Mouse (Mus musculus) E14TG2a.4 (cell line): Measurements from ENCODE around the gene Trpm2.

Source experiments
- H3K27me3 ChIP-seq: 2 replicates; pipeline ENCODE4 v1.6.1; 2014; ENCODE audit warnings: low read length, control low read depth; ENCODE audit not compliant: insufficient read depth
- H3K36me3 ChIP-seq: 2 replicates; pipeline ENCODE4 v1.6.1; 2014; ENCODE audit warnings: low read length, control low read depth; ENCODE audit not compliant: insufficient read depth
- H3K4me1 ChIP-seq: replicated peaks from 2 replicates; pipeline ENCODE4 v1.6.1; 2014; ENCODE audit warnings: low read depth, low read length, control low read depth
- H3K4me3 ChIP-seq: replicated peaks from 2 replicates; pipeline ENCODE4 v1.5.1; 2014; ENCODE audit warnings: mild to moderate bottlenecking, low read length
- H3K9me3 ChIP-seq: 2 replicates; pipeline ENCODE4 v1.6.1; 2014; ENCODE audit warnings: low read length, control low read depth
- CTCF ChIP-seq: conservative IDR thresholded peaks from 2 replicates; pipeline ENCODE4 v1.5.1; 2014; ENCODE audit warnings: low read length
- NANOG ChIP-seq: IDR thresholded peaks from 2 replicates; pipeline ENCODE4 v1.6.1; 2014; ENCODE audit warnings: borderline replicate concordance, low read length, mixed read lengths
- POU5F1 ChIP-seq: IDR thresholded peaks from 2 replicates; pipeline ENCODE4 v1.6.1; 2014; ENCODE audit warnings: low read length, borderline replicate concordance

Trpm2 gene

GRCm38 (mm10) chr10:77902211-77902893 lies 68.0 kb downstream of the Trpm2 start, which contains the start of gene Lrrc3:
TSS of gene Lrrc3 (minus strand) at chr10:77902536.
- Histone ChIP-seq H3K36me3 (peaks cover 18% of the 10 kb centered on the region), H3K9me3 (no peaks in the 10 kb centered on the region), H3K4me1 (peaks cover 21% of the 10 kb centered on the region), H3K4me3 (peak within 1 kb of the TSS; percentile 91), H3K27me3 (peaks cover 26% of the 10 kb centered on the region)
- TF ChIP-seq NANOG (no peak), CTCF (no peak), POU5F1 (no peak)

DNA sequence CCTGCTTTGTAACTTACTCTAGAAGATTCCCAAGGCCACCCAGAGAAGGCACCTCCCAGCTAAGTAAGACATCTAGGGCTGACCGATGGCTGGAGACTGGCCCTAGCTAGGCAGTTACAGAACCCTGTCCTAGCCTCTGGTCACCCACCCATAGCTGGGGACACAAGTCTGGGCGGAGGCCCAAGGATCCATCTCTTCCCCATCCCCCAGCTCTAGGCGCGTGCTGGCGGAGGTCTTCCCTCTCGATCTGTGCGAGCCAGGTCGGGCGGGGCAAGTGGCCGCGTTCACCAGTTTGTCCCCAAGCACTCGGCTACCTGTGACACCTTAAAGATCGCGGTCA lies 68.5 kb downstream of the Trpm2 start:
- Histone ChIP-seq H3K9me3 (no peaks in the 10 kb centered on the region), H3K36me3 (peaks cover 18% of the 10 kb centered on the region), H3K4me3 (peak overlapping the region; percentile 91), H3K27me3 (peaks cover 26% of the 10 kb centered on the region), H3K4me1 (peaks cover 21% of the 10 kb centered on the region)
- TF ChIP-seq CTCF, result no peak
- TF ChIP-seq POU5F1, result no peak
- TF ChIP-seq NANOG, result no peak

- no peaks in the 10 kb centered on the region for H3K9me3 ChIP-seq
- peak overlapping the region; percentile 91 for H3K4me3 ChIP-seq
- peaks cover 18% of the 10 kb centered on the region for H3K36me3 ChIP-seq
- no peak for TF ChIP-seq CTCF
- no peak for TF ChIP-seq POU5F1
- no peak for TF ChIP-seq NANOG
- peaks cover 26% of the 10 kb centered on the region for H3K27me3 ChIP-seq
- peaks cover 21% of the 10 kb centered on the region for H3K4me1 ChIP-seq
These were observed 69.2 kb downstream of the Trpm2 start for GRCm38 (mm10) chr10:77900903-77901818.

DNA sequence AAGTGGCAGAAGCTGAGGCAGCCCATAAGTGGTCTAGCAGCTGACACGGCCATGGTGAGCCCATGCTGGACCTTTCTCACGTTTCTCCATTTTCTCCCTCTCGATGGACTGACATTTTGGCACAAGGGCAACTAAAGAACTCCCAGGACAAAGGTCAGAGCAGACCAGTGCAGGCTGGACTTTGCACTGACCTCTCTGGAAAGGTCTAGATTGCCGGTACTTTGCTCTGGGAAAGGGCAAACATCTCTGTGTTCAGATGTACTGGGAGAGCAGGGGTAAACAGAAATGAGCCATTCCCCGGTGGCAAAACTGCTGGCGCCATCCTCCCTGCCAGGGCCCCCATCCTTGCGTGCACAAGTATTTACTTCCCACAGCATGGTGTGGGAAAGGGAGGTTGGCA lies 70.2 kb downstream of the Trpm2 start:
- Histone ChIP-seq H3K4me3 (no peak overlapping the region), H3K9me3 (no peaks in the 10 kb centered on the region)
- no peak for TF ChIP-seq POU5F1
- TF ChIP-seq NANOG, result no peak
- no peak for TF ChIP-seq CTCF

GRCm38 (mm10) chr10:77895562-77895961 lies 74.8 kb downstream of the Trpm2 start:
- TF ChIP-seq POU5F1 (no peak), NANOG (no peak), CTCF (no peak)
- H3K9me3 ChIP-seq, result no peaks in the 10 kb centered on the region
- H3K4me1 ChIP-seq, result peaks cover 3% of the 10 kb centered on the region; the same call in 1 of the 2 replicates
- H3K36me3 ChIP-seq, result peaks cover 11% of the 10 kb centered on the region
- peaks cover 5% of the 10 kb centered on the region for H3K27me3 ChIP-seq
- no peak overlapping the region for H3K4me3 ChIP-seq

More for the DNA sequence above, 70.2 kb downstream of the Trpm2 start:
- Histone ChIP-seq H3K36me3 (peaks cover 18% of the 10 kb centered on the region), H3K4me1 (peaks cover 21% of the 10 kb centered on the region), H3K27me3 (peaks cover 21% of the 10 kb centered on the region)

DNA sequence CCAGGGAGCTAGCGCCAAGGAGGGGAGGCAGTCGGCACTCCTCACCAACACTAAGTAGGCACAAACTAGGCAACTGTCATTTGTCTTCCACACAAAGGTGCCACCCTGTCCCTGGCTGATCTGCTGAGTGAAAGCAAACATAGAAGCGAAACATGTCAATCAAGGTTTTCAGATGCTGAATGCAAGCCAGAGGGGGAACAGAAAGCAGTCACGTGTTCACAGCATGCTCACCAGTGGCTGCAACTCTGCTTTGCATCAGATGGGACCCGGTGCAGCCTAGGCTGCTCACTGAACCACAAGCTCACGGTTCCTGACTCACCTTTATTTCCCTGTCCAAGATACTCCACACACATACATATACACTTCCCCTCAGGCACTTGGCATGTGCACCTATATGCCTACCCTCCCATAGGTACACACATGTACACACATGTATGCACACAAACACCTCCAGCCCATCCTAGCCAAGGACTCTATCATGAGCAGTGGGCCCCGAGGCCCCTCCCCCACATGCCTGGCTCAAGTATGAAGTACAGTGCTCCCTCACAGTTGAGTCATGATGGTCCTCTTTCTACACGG lies 79.3 kb downstream of the Trpm2 start:
- Histone ChIP-seq H3K4me3 (no peak overlapping the region), H3K27me3 (peaks cover 4% of the 10 kb centered on the region; the same call in 1 of the 2 replicates), H3K9me3 (no peaks in the 10 kb centered on the region), H3K36me3 (no peaks in the 10 kb centered on the region), H3K4me1 (no peaks in the 10 kb centered on the region)
- TF ChIP-seq CTCF (no peak), NANOG (no peak), POU5F1 (no peak)

- no peak overlapping the region for H3K4me3 ChIP-seq
- H3K27me3 ChIP-seq, result peaks cover 4% of the 10 kb centered on the region; the same call in 1 of the 2 replicates
- H3K9me3 ChIP-seq, result no peaks in the 10 kb centered on the region
- H3K4me1 ChIP-seq, result no peaks in the 10 kb centered on the region
- TF ChIP-seq CTCF (no peak), POU5F1 (no peak), NANOG (no peak)
- no peaks in the 10 kb centered on the region for H3K36me3 ChIP-seq
These were observed 84.2 kb downstream of the Trpm2 start for GRCm38 (mm10) chr10:77886007-77886747.
